Mouse (Mus musculus) lung, postnatal 0 days (tissue): Measurements from ENCODE around the gene Hbp1. TPM values are rescaled to one million over a fixed set of nuclear protein-coding genes. Genes with fewer than 3 reads are reported as not detected.

ENCODE experiments used
- ATAC-seq: fragments of 200-750 bp; cut with Nextera tagmentation; 2 replicates; pipeline ENCODE4 v1.8.0; 2017; ENCODE audit warnings: moderate library complexity
- DNase-seq: peaks from one replicate; pipeline ENCODE4 v3.0.0-alpha.2; 2016; ENCODE audit warnings: low spot score
- H3K27ac ChIP-seq: fragments of 300-500 bp; sonication (generic); 2 replicates; pipeline ENCODE4 v1.5.1; 2014; ENCODE audit warnings: antibody characterized with exemption, mild to moderate bottlenecking, low read length, mixed read lengths
- H3K27me3 ChIP-seq: fragments of 300-500 bp; sonication (generic); replicated peaks from 2 replicates; pipeline ENCODE4 v1.6.1; 2014; ENCODE audit warnings: low read length, mixed read lengths; ENCODE audit not compliant: insufficient read depth
- H3K36me3 ChIP-seq: fragments of 300-500 bp; sonication (generic); 2 replicates; pipeline ENCODE4 v1.6.1; 2014; ENCODE audit warnings: low read length, mixed read lengths; ENCODE audit not compliant: insufficient read depth
- H3K4me1 ChIP-seq: fragments of 300-500 bp; sonication (generic); 2 replicates; pipeline ENCODE4 v1.6.1; 2014; ENCODE audit warnings: antibody characterized with exemption, low read depth, low read length, mixed read lengths; ENCODE audit not compliant: insufficient read depth
- H3K4me2 ChIP-seq: fragments of 300-500 bp; sonication (generic); replicated peaks from 2 replicates; pipeline ENCODE4 v1.6.1; 2014; ENCODE audit warnings: low read depth, mild to moderate bottlenecking, low read length, moderate library complexity, mixed read lengths
- H3K4me3 ChIP-seq: fragments of 300-500 bp; sonication (generic); 2 replicates; pipeline ENCODE4 v1.5.1; 2014; ENCODE audit warnings: low read depth, low read length
- H3K9ac ChIP-seq: fragments of 300-500 bp; sonication (generic); replicated peaks from 2 replicates; pipeline ENCODE4 v1.6.1; 2014; ENCODE audit warnings: low read depth, mild to moderate bottlenecking
- H3K9me3 ChIP-seq: fragments of 300-500 bp; sonication (generic); 2 replicates; pipeline ENCODE4 v1.6.1; 2016; ENCODE audit warnings: low read length, mixed read lengths
- CTCF ChIP-seq: IDR thresholded peaks from 2 replicates; pipeline ENCODE4 v1.5.1; 2016; ENCODE audit warnings: antibody characterized with exemption, mild to moderate bottlenecking
- EP300 ChIP-seq: IDR thresholded peaks from 2 replicates; pipeline ENCODE4 v1.6.1; 2016; ENCODE audit warnings: antibody characterized with exemption, mild to moderate bottlenecking, control low read depth
- WGBS: fragments of 180-500 bp; shearing (Covaris S2); extraction: QIAGEN DNeasy Blood & Tissue Kit; methylation state at CpG from one replicate; pipeline ENCODE4 v1.1.7; 2014; 5-methylcytosine and 5-hydroxymethylcytosine counted together
- polyA plus RNA-seq: library from polyadenylated mRNA; unstranded; fragments of >200 nt; fragmentation: Nextera tagmentation; extraction: Ambion mirVana; gene quantifications from 2 replicates; pipeline ENCODE4 v1.2.1, GENCODE M21; 2015

Hbp1 gene
- polyA plus RNA-seq, 1 experiment from 2014 or later: 168 TPM

DNA sequence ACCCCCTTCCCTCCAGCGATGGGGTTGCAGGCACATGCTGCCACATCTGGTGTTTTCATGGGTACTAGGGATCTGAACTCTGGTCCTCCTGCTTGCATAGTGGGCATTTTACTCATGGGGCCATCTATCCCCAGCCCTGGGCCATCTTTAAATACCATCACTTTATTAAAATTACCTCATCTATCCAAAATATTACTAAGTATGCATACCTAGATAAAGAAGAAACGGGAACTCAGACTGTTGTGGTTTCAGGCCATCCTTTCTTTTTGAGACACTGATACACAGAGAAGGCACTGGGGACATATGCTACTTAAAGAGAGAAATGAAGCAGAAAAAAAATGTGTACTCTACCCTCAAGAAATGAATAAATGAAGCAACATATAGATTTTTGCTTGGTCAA, 36.1 kb upstream of the Hbp1 start:
- Histone ChIP-seq H3K27ac (no peak overlapping the region), H3K9me3 (no peaks in the 10 kb centered on the region), H3K4me2 (no peak overlapping the region), H3K4me1 (no peaks in the 10 kb centered on the region), H3K27me3 (no peaks in the 10 kb centered on the region), H3K36me3 (no peaks in the 10 kb centered on the region), H3K4me3 (no peak overlapping the region), H3K9ac (no peak overlapping the region)
- WGBS: 89% methylated on average over 2 of the region's 2 CpGs
- DNase-seq: no peak
- TF ChIP-seq EP300 (no peak), CTCF (no peak)
- ATAC-seq: no peak

DNA sequence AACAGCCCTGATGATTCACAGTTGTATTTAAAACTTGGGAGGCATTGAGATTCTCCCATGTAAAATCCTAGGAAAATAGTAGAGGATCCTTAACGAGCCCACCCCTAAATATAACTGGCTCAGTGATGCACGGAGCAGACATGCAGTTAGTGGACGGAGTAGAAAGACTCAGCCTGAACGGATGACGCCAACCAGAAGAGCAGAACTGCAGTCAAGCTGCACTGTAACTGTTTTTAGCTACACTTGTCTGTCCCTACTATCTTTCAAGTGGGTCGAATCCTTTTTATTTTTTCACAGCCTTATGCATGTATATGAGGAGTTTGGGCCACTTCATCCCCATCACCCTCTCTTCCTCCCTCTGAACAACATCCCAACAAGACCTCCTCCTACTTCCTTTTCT, 35.4 kb upstream of the Hbp1 start:
- no peak overlapping the region for H3K9ac ChIP-seq
- no peaks in the 10 kb centered on the region for H3K9me3 ChIP-seq
- ATAC-seq (no peak), DNase-seq (no peak)
- H3K4me1 ChIP-seq: no peaks in the 10 kb centered on the region
- H3K27me3 ChIP-seq: no peaks in the 10 kb centered on the region
- 92% methylated on average over 6 of the region's 6 CpGs for WGBS
- no peak overlapping the region for H3K4me3 ChIP-seq
- no peak overlapping the region for H3K27ac ChIP-seq
- H3K36me3 ChIP-seq: no peaks in the 10 kb centered on the region
- no peak overlapping the region for H3K4me2 ChIP-seq
- TF ChIP-seq CTCF (no peak), EP300 (no peak)

DNA sequence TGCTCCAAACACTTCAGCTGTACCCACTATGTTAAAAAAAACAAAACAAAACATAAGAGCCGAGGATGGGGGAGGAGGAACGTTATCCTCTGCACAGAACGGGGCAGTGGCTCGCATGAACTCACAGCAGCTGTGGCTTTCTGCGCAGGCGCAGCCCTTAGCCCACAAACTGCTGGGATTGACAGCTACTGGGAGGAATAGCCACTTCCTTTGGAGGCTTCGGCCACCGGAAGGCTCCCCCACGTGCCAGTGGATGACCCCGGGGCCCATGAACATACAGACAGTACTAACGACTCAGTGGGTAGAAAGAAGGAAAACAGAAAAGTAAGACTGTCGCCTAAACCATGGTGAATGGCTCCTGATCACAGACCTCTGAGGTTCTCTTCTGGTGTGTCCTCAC, 34.3 kb upstream of the Hbp1 start:
- no peak overlapping the region for H3K4me2 ChIP-seq
- TF ChIP-seq CTCF (no peak), EP300 (no peak)
- no peaks in the 10 kb centered on the region for H3K27me3 ChIP-seq
- H3K9me3 ChIP-seq: no peaks in the 10 kb centered on the region
- H3K4me1 ChIP-seq: no peaks in the 10 kb centered on the region
- ATAC-seq: no peak
- no peak overlapping the region for H3K27ac ChIP-seq
- H3K4me3 ChIP-seq: no peak overlapping the region
- DNase-seq: no peak
- H3K9ac ChIP-seq: no peak overlapping the region
- WGBS: 63% methylated on average over 12 of the region's 12 CpGs
- H3K36me3 ChIP-seq: no peaks in the 10 kb centered on the region

DNA sequence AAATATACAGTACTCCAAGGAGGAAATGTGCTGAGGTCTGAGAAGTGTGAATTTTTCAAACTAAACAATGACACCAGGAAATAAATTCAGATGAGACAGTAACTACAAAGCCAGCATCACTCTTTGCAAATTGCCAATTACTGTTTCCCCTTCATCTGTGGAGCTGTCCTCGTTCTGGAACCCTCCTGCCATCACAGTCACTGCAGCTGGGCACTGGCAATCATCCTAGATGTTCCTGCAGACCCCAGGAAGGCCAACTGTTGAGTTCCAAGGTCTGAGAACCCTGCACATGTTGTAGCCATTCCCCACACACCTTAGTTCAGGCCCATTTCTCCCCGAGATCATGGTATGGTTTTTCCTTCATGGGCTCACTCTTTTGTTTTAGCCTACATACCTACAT, 33.9 kb upstream of the Hbp1 start:
- Histone ChIP-seq H3K4me3 (no peak overlapping the region), H3K4me2 (no peak overlapping the region), H3K27ac (no peak overlapping the region), H3K9ac (no peak overlapping the region), H3K4me1 (no peaks in the 10 kb centered on the region), H3K27me3 (no peaks in the 10 kb centered on the region), H3K9me3 (no peaks in the 10 kb centered on the region), H3K36me3 (no peaks in the 10 kb centered on the region)
- TF ChIP-seq CTCF: no peak
- no peak for TF ChIP-seq EP300
- ATAC-seq (no peak), DNase-seq (no peak)
- 48% methylated on average over 2 of the region's 2 CpGs for WGBS

DNA sequence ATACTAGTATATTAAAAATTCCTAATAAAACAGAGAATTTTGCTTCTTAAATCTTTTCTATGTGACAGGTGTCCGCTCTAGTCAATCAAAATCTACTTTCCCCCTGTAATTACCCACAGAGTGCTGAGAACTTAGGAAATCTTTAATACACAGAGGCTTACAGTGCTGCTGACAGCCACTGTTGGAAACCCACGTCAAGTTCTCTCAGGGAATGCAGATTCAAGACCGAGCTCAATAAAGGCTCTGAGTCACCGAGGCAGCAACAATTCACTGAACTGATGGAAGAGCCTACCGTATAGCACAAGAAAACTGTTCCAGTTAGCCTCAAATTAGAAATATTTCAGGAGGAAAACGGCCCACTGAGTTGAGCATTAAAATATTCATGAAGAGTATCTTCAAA, 33.4 kb upstream of the Hbp1 start:
- Histone ChIP-seq H3K27me3 (no peaks in the 10 kb centered on the region), H3K27ac (no peak overlapping the region), H3K9ac (no peak overlapping the region), H3K4me3 (no peak overlapping the region), H3K4me1 (no peaks in the 10 kb centered on the region), H3K4me2 (no peak overlapping the region), H3K9me3 (no peaks in the 10 kb centered on the region), H3K36me3 (no peaks in the 10 kb centered on the region)
- ATAC-seq (no peak), DNase-seq (no peak)
- TF ChIP-seq EP300 (no peak), CTCF (no peak)
- 78% methylated on average over 6 of the region's 6 CpGs for WGBS

DNA sequence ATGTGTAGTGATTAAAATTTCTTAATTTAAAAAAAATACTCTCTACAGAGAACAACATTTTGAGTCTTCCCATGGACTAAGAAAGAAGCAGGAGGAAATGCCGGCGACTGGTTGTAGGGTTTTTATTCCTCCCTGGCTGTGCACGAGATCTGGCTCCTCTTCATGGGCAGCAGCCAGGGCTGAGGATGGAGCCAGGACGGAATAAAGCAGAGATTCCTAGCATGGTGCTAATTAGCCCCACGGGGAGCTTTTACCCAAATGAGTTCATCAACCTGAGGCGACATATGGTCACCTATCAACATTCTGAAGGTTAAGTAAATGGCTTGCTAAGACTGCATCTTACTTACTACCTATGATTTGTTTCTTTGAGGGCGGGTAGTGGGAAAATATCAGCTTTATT, 32.9 kb upstream of the Hbp1 start:
- Histone ChIP-seq H3K4me1 (no peaks in the 10 kb centered on the region), H3K36me3 (no peaks in the 10 kb centered on the region), H3K9me3 (no peaks in the 10 kb centered on the region), H3K27ac (no peak overlapping the region), H3K4me3 (no peak overlapping the region), H3K9ac (no peak overlapping the region), H3K27me3 (no peaks in the 10 kb centered on the region), H3K4me2 (no peak overlapping the region)
- ATAC-seq: no peak
- DNase-seq: no peak
- TF ChIP-seq CTCF (no peak), EP300 (no peak)
- 71% methylated on average over 7 of the region's 7 CpGs for WGBS

DNA sequence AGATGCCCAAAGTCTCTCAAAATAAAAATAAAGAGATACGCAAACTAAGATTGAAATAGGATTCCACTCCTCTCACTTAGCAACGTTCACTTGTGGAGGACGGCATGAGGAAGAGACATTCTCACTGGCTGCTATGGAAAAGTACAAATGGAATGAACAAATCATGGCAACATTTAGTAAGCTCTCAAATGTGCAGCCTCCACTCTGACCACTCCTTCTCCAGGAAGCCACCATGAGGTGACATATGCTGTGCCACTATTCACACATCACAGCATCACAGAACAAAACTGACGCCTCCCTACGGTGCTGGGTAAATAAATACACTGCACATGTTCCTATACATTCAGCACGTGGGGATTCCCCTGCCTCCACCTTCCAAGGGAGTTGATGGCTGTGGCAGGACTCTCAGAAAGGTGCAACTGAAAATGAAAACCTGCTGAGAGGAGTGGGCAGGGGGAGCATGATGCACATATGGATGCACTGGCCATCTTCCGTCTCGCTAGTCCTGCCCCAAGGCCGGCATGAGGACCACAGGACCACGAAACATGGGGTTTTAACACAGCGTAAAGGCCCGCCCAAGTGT, 27.4 kb upstream of the Hbp1 start:
- no peaks in the 10 kb centered on the region for H3K4me1 ChIP-seq
- no peaks in the 10 kb centered on the region for H3K36me3 ChIP-seq
- DNase-seq: no peak
- H3K9ac ChIP-seq: no peak overlapping the region
- no peaks in the 10 kb centered on the region for H3K9me3 ChIP-seq
- 66% methylated on average over 12 of the region's 12 CpGs for WGBS
- H3K27ac ChIP-seq: no peak overlapping the region
- no peaks in the 10 kb centered on the region for H3K27me3 ChIP-seq
- ATAC-seq: no peak
- H3K4me2 ChIP-seq: no peak overlapping the region
- TF ChIP-seq CTCF (no peak), EP300 (no peak)
- no peak overlapping the region for H3K4me3 ChIP-seq
